12 mouse cellular contexts compared by ENCODE assay signal in genomic region chr7:112495950-112496349, GRCm38 (mm10).
A peak's percentile ranks its signal among the peaks of the same experiment; 100 is the strongest.
DNase-seq lines count a peak whose midpoint lies in the region; ATAC-seq lines count a peak whose summit lies in the region.
"Had no signal": no experiment of that assay in that cellular context is flagged by ENCODE, and none has a peak within 500 bp of the region (broad histone marks: within the 10 kb centered on the region; RNA-seq: fewer than 3 reads in every experiment).

No protein-coding gene starts in this region.

- peaks cover 61% of the 10 kb centered on the region for H3K4me1 ChIP-seq in heart, embryonic 12.5 days (replicated peaks)
- H3K4me1 ChIP-seq in midbrain, embryonic 10.5 days = peaks cover 56% of the 10 kb centered on the region
- H3K4me1 ChIP-seq in midbrain, embryonic 13.5 days (replicated peaks) = peaks cover 24% of the 10 kb centered on the region

- H3K4me3 ChIP-seq in heart, embryonic 12.5 days = no peak overlapping the region
- H3K4me3 ChIP-seq in midbrain, embryonic 10.5 days = no peak overlapping the region
- no peak overlapping the region for H3K4me3 ChIP-seq in midbrain, embryonic 13.5 days (replicated peaks)
- H3K4me3 ChIP-seq: heart, embryonic 15.5 days had no signal

- no peak overlapping the region for H3K9ac ChIP-seq in heart, embryonic 12.5 days
- no peak overlapping the region for H3K9ac ChIP-seq in midbrain, embryonic 13.5 days (replicated peaks)
- H3K9ac ChIP-seq: heart, embryonic 15.5 days had no signal

- no peaks in the 10 kb centered on the region for H3K27me3 ChIP-seq in heart, embryonic 12.5 days (replicated peaks)
- H3K27me3 ChIP-seq in midbrain, embryonic 10.5 days (ENCODE audit: low read depth, poor library complexity, severe bottlenecking) = no peaks in the 10 kb centered on the region
- H3K27me3 ChIP-seq in midbrain, embryonic 13.5 days = no peaks in the 10 kb centered on the region
- H3K27me3 ChIP-seq: heart, embryonic 15.5 days had no signal

- DNase-seq in heart, adult 11 months = peak; percentile 91
- DNase-seq in midbrain, embryonic 10.5 days (ENCODE audit: low spot score) = no peak
- peak; percentile 55 for DNase-seq in kidney, postnatal 14 days
- no peak for DNase-seq in layer of hippocampus, adult 18-20 months (ENCODE audit: low spot score in 2 of 2)
- DNase-seq in ovary, adult 18-20 months (ENCODE audit: low spot score) = no peak
- no peak for DNase-seq in thymus, postnatal 25 days
- DNase-seq: cerebellum, adult 11-12 months; lung, adult 2 months; right cerebral cortex, postnatal 25 days had no signal

- no peak for ATAC-seq in heart, embryonic 12.5 days (ENCODE audit: insufficient number of reproducible peaks, low FRiP score)
- no peak for ATAC-seq in midbrain, embryonic 13.5 days

- H3K36me3 ChIP-seq in heart, embryonic 12.5 days = no peaks in the 10 kb centered on the region
- no peaks in the 10 kb centered on the region for H3K36me3 ChIP-seq in midbrain, embryonic 10.5 days
- no peaks in the 10 kb centered on the region for H3K36me3 ChIP-seq in midbrain, embryonic 13.5 days
- H3K36me3 ChIP-seq: heart, embryonic 15.5 days had no signal

- no peak overlapping the region for H3K27ac ChIP-seq in heart, embryonic 12.5 days (ENCODE audit: poor library complexity, severe bottlenecking)
- H3K27ac ChIP-seq in midbrain, embryonic 10.5 days (replicated peaks) = peak overlapping the region; percentile 13; the same call in 1 of the 2 replicates
- H3K27ac ChIP-seq in midbrain, embryonic 13.5 days = no peak overlapping the region
- H3K27ac ChIP-seq: heart, embryonic 15.5 days had no signal

- no peak overlapping the region for H3K4me2 ChIP-seq in heart, embryonic 12.5 days
- no peak overlapping the region for H3K4me2 ChIP-seq in midbrain, embryonic 13.5 days (replicated peaks)
- H3K4me2 ChIP-seq: heart, embryonic 15.5 days had no signal

- 83% methylated on average over 8 of the region's 8 CpGs for WGBS in heart, embryonic 12.5 days
- 73% methylated on average over 8 of the region's 8 CpGs for WGBS in midbrain, embryonic 10.5 days
- 55% methylated on average over 8 of the region's 8 CpGs for WGBS in midbrain, embryonic 13.5 days

- no peaks in the 10 kb centered on the region for H3K9me3 ChIP-seq in heart, embryonic 12.5 days (replicated peaks)
- no peaks in the 10 kb centered on the region for H3K9me3 ChIP-seq in midbrain, embryonic 10.5 days (replicated peaks)
- no peaks in the 10 kb centered on the region for H3K9me3 ChIP-seq in midbrain, embryonic 13.5 days
- H3K9me3 ChIP-seq: heart, embryonic 15.5 days had no signal

Comparison
In these comparisons a context has a peak if more than half of its experiments do, and no peak if none do; other contexts are left out.
1. DNase-seq: peak in heart, adult 11 months (single experiment) and kidney, postnatal 14 days (single experiment); none in midbrain, embryonic 10.5 days (single experiment), layer of hippocampus, adult 18-20 months (0 of 2), ovary, adult 18-20 months (single experiment) and thymus, postnatal 25 days (single experiment).